Mouse (Mus musculus) liver (tissue): ENCODE measurements around the gene Sh3bgrl2.

Experiments used
- DNase-seq: peaks from one replicate; pipeline ENCODE4 v3.0.0-alpha.2; 2020; ENCODE audit warnings: mixed read lengths

Gene Sh3bgrl2

GRCm38 (mm10) chr9:83634703-83635102, 86.6 kb downstream of the Sh3bgrl2 start:
- no peak for DNase-seq

- DNase-seq: no peak
These were observed 87.9 kb downstream of the Sh3bgrl2 start for GRCm38 (mm10) chr9:83635997-83636396.

- DNase-seq: no peak
These were observed 95.0 kb downstream of the Sh3bgrl2 start for GRCm38 (mm10) chr9:83643139-83643538.

- DNase-seq: no peak
These were observed 95.7 kb downstream of the Sh3bgrl2 start for GRCm38 (mm10) chr9:83643833-83644232.

GRCm38 (mm10) chr9:83646215-83646614, 98.1 kb downstream of the Sh3bgrl2 start:
- no peak for DNase-seq

GRCm38 (mm10) chr9:83646691-83647090, 98.6 kb downstream of the Sh3bgrl2 start:
- no peak for DNase-seq

- DNase-seq: no peak
These were observed 100.0 kb downstream of the Sh3bgrl2 start for GRCm38 (mm10) chr9:83647919-83648705.

- DNase-seq: no peak
These were observed 100.6 kb downstream of the Sh3bgrl2 start for GRCm38 (mm10) chr9:83648733-83649132.

GRCm38 (mm10) chr9:83652015-83652414, 103.9 kb downstream of the Sh3bgrl2 start:
- DNase-seq: no peak

- no peak for DNase-seq
These were observed 104.6 kb downstream of the Sh3bgrl2 start for GRCm38 (mm10) chr9:83652590-83653172.

- no peak for DNase-seq
These were observed 106.5 kb downstream of the Sh3bgrl2 start for GRCm38 (mm10) chr9:83654601-83655000.

- no peak for DNase-seq
These were observed 109.0 kb downstream of the Sh3bgrl2 start for GRCm38 (mm10) chr9:83656960-83657651.

GRCm38 (mm10) chr9:83657652-83658002, 109.5 kb downstream of the Sh3bgrl2 start:
- DNase-seq: no peak

- no peak for DNase-seq
These were observed 111.0 kb downstream of the Sh3bgrl2 start for GRCm38 (mm10) chr9:83659081-83659480.

- no peak for DNase-seq
These were observed 113.7 kb downstream of the Sh3bgrl2 start for GRCm38 (mm10) chr9:83661811-83662210.

GRCm38 (mm10) chr9:83663981-83664897, 116.1 kb downstream of the Sh3bgrl2 start:
- peak; percentile 4 for DNase-seq

- no peak for DNase-seq
These were observed 116.8 kb downstream of the Sh3bgrl2 start for GRCm38 (mm10) chr9:83664951-83665350.

GRCm38 (mm10) chr9:83667031-83667430, 118.9 kb downstream of the Sh3bgrl2 start:
- DNase-seq: no peak

- no peak for DNase-seq
These were observed 131.5 kb downstream of the Sh3bgrl2 start for GRCm38 (mm10) chr9:83679626-83680025.

GRCm38 (mm10) chr9:83681661-83682655, 133.8 kb downstream of the Sh3bgrl2 start:
- DNase-seq: no peak

GRCm38 (mm10) chr9:83686511-83687100, 138.5 kb downstream of the Sh3bgrl2 start:
- no peak for DNase-seq
